Comparison of ENCODE assay signal across 8 mouse cellular contexts in the genomic region with DNA sequence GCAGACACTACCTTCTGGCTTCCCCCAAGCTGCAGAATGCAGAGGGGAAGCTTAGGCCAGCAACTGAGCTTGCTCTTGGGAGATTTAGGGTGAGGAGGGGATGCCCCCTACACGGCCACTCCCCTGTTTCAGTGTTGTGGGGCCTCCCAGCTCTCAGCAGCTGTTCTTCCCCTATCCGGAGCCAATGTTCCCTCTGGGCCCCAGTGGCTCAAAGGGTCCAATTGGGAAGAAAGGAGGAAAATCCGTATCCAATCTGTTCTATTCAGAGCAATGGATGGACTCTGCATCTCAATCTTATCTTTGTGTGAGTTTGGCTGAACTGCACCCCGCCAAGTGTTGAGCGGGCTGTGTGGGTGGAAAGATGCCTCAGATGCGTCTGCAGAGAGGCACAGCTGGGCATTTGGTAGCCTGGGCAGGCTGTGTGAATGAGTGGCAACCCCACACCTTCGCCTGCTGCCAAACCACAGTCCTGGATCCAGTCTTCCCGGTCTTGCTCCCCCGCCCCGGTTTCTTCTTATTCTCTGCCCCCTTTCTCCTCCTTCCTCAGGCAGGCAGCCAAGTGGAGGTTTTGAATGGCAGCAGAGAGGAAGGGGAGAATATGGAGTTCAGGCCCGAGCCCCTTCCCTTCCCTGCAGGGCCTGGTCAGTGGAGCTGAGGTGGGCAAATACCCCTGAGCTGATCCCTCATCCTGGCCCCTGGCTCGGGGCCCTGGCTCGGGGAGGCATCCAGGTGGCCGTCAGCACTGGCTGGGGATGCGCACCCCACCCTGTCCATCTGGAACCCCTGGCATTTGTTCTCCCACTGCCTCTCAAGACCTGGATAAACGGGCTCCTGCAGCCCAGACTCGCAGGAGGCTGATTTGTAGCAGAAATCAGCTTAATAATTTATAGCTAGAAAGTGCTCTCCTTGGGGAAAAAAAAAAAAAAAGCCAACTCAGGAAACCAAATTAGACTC.
A peak's percentile ranks its signal among the peaks of the same experiment; 100 is the strongest.
DNase-seq lines count a peak whose midpoint lies in the region; ATAC-seq and TF ChIP-seq lines count a peak whose summit lies in the region.

No protein-coding gene starts in this region.

- WGBS in kidney, adult 2 months, result 47% methylated on average over 17 of the region's 17 CpGs
- 27% methylated on average over 17 of the region's 17 CpGs for WGBS in embryonic facial prominence, embryonic 15.5 days

- peak; percentile 11 for DNase-seq in kidney, adult 2 months
- DNase-seq in kidney, postnatal 10 days, result no peak
- peak; percentile 25 for DNase-seq in NIH3T3 (ENCODE audit: low read depth)
- DNase-seq in left cerebral cortex, adult 18-20 months (ENCODE audit: low spot score in 2 of 2), result peak; percentile 8 to 41
- DNase-seq in right cerebral cortex, postnatal 4 days, result peak; percentile 70
- no peak for DNase-seq in adrenal gland, adult (ENCODE audit: inconsistent age in 2 of 2, low spot score in 1 of 2)
- DNase-seq in thymus, postnatal 10 days (ENCODE audit: low spot score in 2 of 2), result no peak

- no peaks in the 10 kb centered on the region for H3K9me3 ChIP-seq in embryonic facial prominence, embryonic 15.5 days (replicated peaks)

- H3K9ac ChIP-seq in embryonic facial prominence, embryonic 15.5 days, result no peak overlapping the region

- H3K27me3 ChIP-seq in kidney, adult 2 months (replicated peaks; ENCODE audit: control insufficient read depth, insufficient read depth, low read length), result no peaks in the 10 kb centered on the region
- 0 out of 2 replicates have a peak, but pooled peaks cover 3% of the 10 kb centered on the region for H3K27me3 ChIP-seq in embryonic facial prominence, embryonic 15.5 days

- H3K4me2 ChIP-seq in embryonic facial prominence, embryonic 15.5 days (replicated peaks), result peak overlapping the region; percentile 19; the same call in 1 of the 2 replicates

- H3K36me3 ChIP-seq in kidney, adult 2 months (ENCODE audit: control insufficient read depth, insufficient read depth, low read length), result no peaks in the 10 kb centered on the region
- H3K36me3 ChIP-seq in embryonic facial prominence, embryonic 15.5 days, result no peaks in the 10 kb centered on the region

- no peak for TF ChIP-seq POLR2A in kidney, adult 2 months (IDR thresholded peaks at IDR 0.05; ENCODE audit: low read depth, low read length)

- 0 out of 2 replicates have a peak, but pooled peaks have one; percentile 64 for ATAC-seq in embryonic facial prominence, embryonic 15.5 days (ENCODE audit: insufficient number of reproducible peaks, low FRiP score, low TSS enrichment, low read depth)

- TF ChIP-seq CTCF in kidney, adult 2 months (conservative IDR thresholded peaks at IDR 0.05; ENCODE audit: insufficient read depth, insufficient read length, low read depth, low read length), result no peak

- no peaks in the 10 kb centered on the region for H3K4me1 ChIP-seq in kidney, adult 2 months (ENCODE audit: control insufficient read depth, insufficient read depth, low read length)
- H3K4me1 ChIP-seq in embryonic facial prominence, embryonic 15.5 days, result peaks cover 13% of the 10 kb centered on the region

- H3K4me3 ChIP-seq in kidney, adult 2 months (ENCODE audit: insufficient read depth, low read depth, low read length), result no peak overlapping the region
- no peak overlapping the region for H3K4me3 ChIP-seq in embryonic facial prominence, embryonic 15.5 days (replicated peaks)

- H3K27ac ChIP-seq in kidney, adult 2 months (ENCODE audit: insufficient read depth, low read depth, low read length), result no peak overlapping the region
- H3K27ac ChIP-seq in embryonic facial prominence, embryonic 15.5 days (replicated peaks), result 0 out of 2 replicates have a peak overlapping the region, but pooled peaks have one; percentile 25

Comparison
In these comparisons a context has a peak if more than half of its experiments do, and no peak if none do; other contexts are left out.
1. DNase-seq: peak in kidney, adult 2 months (single experiment), NIH3T3 (single experiment), left cerebral cortex, adult 18-20 months (2 of 2) and right cerebral cortex, postnatal 4 days (single experiment); none in kidney, postnatal 10 days (single experiment), adrenal gland, adult (0 of 2) and thymus, postnatal 10 days (0 of 2).